Mouse (Mus musculus): ENCODE data around the gene Olfr860.
"Not testable (repeated sequence)": the region's sequence is repeated elsewhere in the genome, so short reads cannot be mapped to it uniquely, and the experiment has no call there.

The Olfr860 gene

GRCm38 (mm10) chr9:19849647-19850046 is at the start of gene Olfr860:
Gene Olfr860, minus strand, starts transcription at chr9:19849747.
- in situ Hi-C loops (cut with MboI; ENCODE audit: low sequenced_read_pairs): no loop called here

GRCm38 (mm10) chr9:19887904-19888303 is 38.4 kb upstream of the Olfr860 start, which contains the start of gene Olfr862:
Gene Olfr862, minus strand, starts transcription at chr9:19888004.
- in situ Hi-C loops (cut with MboI; ENCODE audit: low sequenced_read_pairs): no loop called here

GRCm38 (mm10) chr9:19804606-19805005 is 44.9 kb downstream of the Olfr860 start, which contains the start of gene Olfr859:
Gene Olfr859, plus strand, starts transcription at chr9:19804906.
- in situ Hi-C loops (cut with MboI; ENCODE audit: low sequenced_read_pairs): not testable (repeated sequence)

GRCm38 (mm10) chr9:19803000-19803399 is 46.5 kb downstream of the Olfr860 start:
- in situ Hi-C loops (cut with MboI; ENCODE audit: low sequenced_read_pairs): no loop called here

Data from CH12F3 (cell line).